Mouse (Mus musculus) C2C12 (cell line): ENCODE measurements around the gene Adgrv1.

ENCODE experiments used
- CTCF ChIP-seq: IDR thresholded peaks from one replicate; pipeline ENCODE4 v1.5.1; 2011; ENCODE audit not compliant: control insufficient read depth, insufficient read depth, insufficient read length
- MAX ChIP-seq: IDR thresholded peaks from one replicate; pipeline ENCODE4 v1.6.1; 2011; ENCODE audit warnings: mild to moderate bottlenecking, control low read depth
- MYOG ChIP-seq: IDR thresholded peaks from one replicate; pipeline ENCODE4 v1.6.1; 2011; ENCODE audit not compliant: control insufficient read depth, insufficient read length; ENCODE audit errors: extremely low read depth

GRCm38 (mm10) chr13:81096424-81096823 lies 536.5 kb downstream of the Adgrv1 start:
- TF ChIP-seq CTCF (no peak), MYOG (no peak), MAX (no peak)
